ENCODE assay signal across 26 mouse cellular contexts in the genomic region with DNA sequence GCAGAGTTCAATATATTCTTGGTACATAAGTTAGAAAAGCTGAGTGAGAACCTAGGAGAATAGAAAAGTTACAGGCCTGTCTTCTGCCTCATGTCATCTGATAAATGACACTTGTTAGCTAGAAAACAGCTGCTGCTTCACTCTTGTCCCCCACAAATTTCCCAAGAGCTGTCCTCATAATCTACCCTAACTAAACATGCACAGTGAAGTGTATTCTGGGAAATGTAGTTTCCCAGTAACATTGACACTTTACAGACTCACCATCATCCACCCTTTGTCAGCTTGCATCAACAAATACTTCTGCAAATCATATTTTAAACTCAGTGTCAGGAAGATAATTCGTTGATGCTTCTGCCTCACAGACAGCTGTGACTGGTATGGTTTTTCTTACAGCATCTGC.
"Had no signal": no experiment of that assay in that cellular context is flagged by ENCODE, and none has a peak within 500 bp of the region (broad histone marks: within the 10 kb centered on the region; RNA-seq: fewer than 3 reads in every experiment).

No protein-coding gene starts in this region.

- H3K4me3 ChIP-seq: gastrocnemius, adult 2 months; heart, embryonic 10.5 days; heart, embryonic 12.5 days; hindbrain, embryonic 10.5 days; hindbrain, embryonic 12.5 days; intestine, embryonic 15.5 days; layer of hippocampus, adult 2 months; limb, embryonic 13.5 days; limb, embryonic 15.5 days; liver, embryonic 12.5 days had no signal

- H3K9ac ChIP-seq: heart, embryonic 12.5 days; hindbrain, embryonic 12.5 days; hindbrain, embryonic 14.5 days; intestine, embryonic 15.5 days; limb, embryonic 13.5 days; limb, embryonic 15.5 days; liver, embryonic 12.5 days had no signal

- H3K9me3 ChIP-seq: heart, embryonic 10.5 days; heart, embryonic 12.5 days; hindbrain, embryonic 10.5 days; hindbrain, embryonic 12.5 days; intestine, embryonic 15.5 days; limb, embryonic 13.5 days; limb, embryonic 15.5 days; liver, embryonic 12.5 days had no signal

- ATAC-seq: hindbrain, embryonic 16.5 days; inflammation-experienced regulatory T-cells, adult 6 months; intestine, embryonic 15.5 days; intestine, postnatal 0 days; liver, embryonic 12.5 days had no signal

- H3K4me1 ChIP-seq: heart, embryonic 10.5 days; heart, embryonic 12.5 days; hindbrain, embryonic 10.5 days; hindbrain, embryonic 12.5 days; intestine, embryonic 15.5 days; limb, embryonic 13.5 days; limb, embryonic 15.5 days; liver, embryonic 12.5 days had no signal

- H3K36me3 ChIP-seq: heart, embryonic 10.5 days; heart, embryonic 12.5 days; hindbrain, embryonic 10.5 days; hindbrain, embryonic 12.5 days; intestine, embryonic 15.5 days; limb, embryonic 13.5 days; limb, embryonic 15.5 days; liver, embryonic 12.5 days had no signal

- DNase-seq: gastrocnemius, adult 2 months; gastrocnemius, postnatal 10 days; gastrocnemius, postnatal 25 days; heart, postnatal 10 days; heart, postnatal 4 days; kidney, adult 18-20 months; kidney, adult 8-10 months; kidney, postnatal 10 days; kidney, postnatal 25 days; kidney, postnatal 4 days; layer of hippocampus, adult 9-11 months; layer of hippocampus, postnatal 36 days; left cerebral cortex, postnatal 4 days had no signal

- H3K4me2 ChIP-seq: heart, embryonic 12.5 days; hindbrain, embryonic 12.5 days; hindbrain, embryonic 14.5 days; intestine, embryonic 15.5 days; limb, embryonic 13.5 days; limb, embryonic 15.5 days; liver, embryonic 12.5 days had no signal

- H3K27ac ChIP-seq: gastrocnemius, adult 2 months; heart, embryonic 10.5 days; hindbrain, embryonic 10.5 days; hindbrain, embryonic 12.5 days; hindbrain, embryonic 14.5 days; intestine, embryonic 15.5 days; layer of hippocampus, adult 2 months; limb, embryonic 13.5 days; limb, embryonic 15.5 days; liver, embryonic 12.5 days had no signal

- H3K27me3 ChIP-seq: heart, embryonic 12.5 days; hindbrain, embryonic 12.5 days; intestine, embryonic 15.5 days; limb, embryonic 13.5 days; limb, embryonic 15.5 days; liver, embryonic 12.5 days had no signal
